Mouse (Mus musculus): ENCODE measurements at regions not wholly inside any gene's neighbourhood (a gene's known extent, or its start where the extent isn't known, plus 50 kb on each side); places are given as distances from the start of the nearest gene placed in this dataset.

GRCm38 (mm10) chr16:21318640-21319365, 104.1 kb upstream of the Vps8 start:
- peak; percentile 72 for DNase-seq
- intact Hi-C loops (cut with DNase I): loop anchor here (10.0 kb wide), 1 partner anchor 104 kb away; no protein-coding TSS in a partner anchor

DNA sequence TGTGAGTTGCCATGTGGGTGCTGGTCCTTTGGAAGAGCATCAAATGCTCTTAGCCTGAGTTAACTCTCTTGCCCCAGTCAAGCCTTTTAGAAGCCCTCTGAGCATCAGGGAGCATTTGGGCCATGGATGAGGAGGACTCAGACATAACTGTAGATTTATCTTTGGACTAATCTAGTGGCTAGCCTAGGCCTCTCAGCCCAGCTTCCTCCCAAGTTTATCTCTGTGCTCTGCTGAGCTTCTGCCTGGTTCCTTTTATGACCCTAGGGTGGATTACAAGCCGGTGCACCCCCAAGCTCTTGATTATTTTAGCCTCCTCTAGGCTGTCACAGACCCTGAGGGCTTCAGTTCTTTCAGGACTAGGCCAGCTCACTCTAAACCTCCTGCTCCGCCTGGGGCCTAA, 102.6 kb upstream of the Vps8 start:
- no peak for DNase-seq
- intact Hi-C loops (cut with DNase I): no loop called here

GRCm38 (mm10) chr16:21321188-21322070, 101.5 kb upstream of the Vps8 start:
- DNase-seq: peak; percentile 71

GRCm38 (mm10) chr16:21322437-21322836, 100.5 kb upstream of the Vps8 start:
- intact Hi-C loops (cut with DNase I): no loop called here
- DNase-seq: peak; percentile 85

More at GRCm38 (mm10) chr16:21321188-21322070, 101.5 kb upstream of the Vps8 start:
- intact Hi-C loops (cut with DNase I): no loop called here

- intact Hi-C loops (cut with DNase I): no loop called here
- no peak for DNase-seq
Observed at GRCm38 (mm10) chr16:21323446-21324034, 99.4 kb upstream of the Vps8 start.

GRCm38 (mm10) chr16:21327969-21328368, 94.9 kb upstream of the Vps8 start:
- intact Hi-C loops (cut with DNase I): no loop called here
- no peak for DNase-seq

DNA sequence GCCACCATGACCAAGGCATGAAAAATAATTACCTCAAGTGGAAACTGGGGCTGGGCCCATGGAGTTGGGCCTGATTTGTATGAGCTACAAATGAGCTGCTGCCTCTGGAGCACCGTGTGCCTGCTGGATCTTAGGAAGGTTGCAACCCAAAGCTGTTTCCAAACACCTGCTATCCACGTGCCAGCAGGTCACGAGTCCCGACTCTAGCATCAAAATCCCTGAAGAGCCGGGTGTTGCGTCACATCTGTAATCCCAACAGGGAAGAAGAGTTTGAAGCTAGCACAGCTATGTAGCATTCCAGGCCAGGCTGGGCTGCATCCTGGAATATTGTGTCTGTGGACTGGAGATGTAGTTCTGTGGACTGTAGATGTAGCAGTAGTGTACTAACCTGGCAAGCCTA, 93.7 kb upstream of the Vps8 start:
- intact Hi-C loops (cut with DNase I): no loop called here
- DNase-seq: no peak

GRCm38 (mm10) chr16:21331229-21331628, 91.7 kb upstream of the Vps8 start:
- intact Hi-C loops (cut with DNase I): loop anchor here (5.0 kb wide), 2 partner anchors 36 to 124 kb away; no protein-coding TSS in a partner anchor
- DNase-seq: no peak

DNA sequence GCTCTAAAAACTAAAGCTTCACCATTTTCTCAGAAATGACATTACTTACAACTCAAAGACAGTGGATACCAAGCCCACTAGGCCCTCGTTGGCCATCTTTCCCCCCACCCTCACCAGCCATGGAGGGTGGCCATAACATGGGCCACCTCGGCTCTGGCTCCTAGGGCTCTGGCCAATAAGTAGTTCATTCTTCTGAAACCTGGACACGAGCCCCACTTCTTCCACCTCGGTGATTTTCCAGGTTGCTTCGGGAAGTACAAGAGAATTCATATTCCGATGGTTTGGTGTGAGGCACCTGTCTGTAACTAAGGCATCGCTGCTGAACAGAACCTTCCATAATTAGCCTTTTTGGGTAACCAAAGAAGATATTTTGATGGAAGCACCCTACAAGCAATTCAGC, 90.5 kb upstream of the Vps8 start:
- intact Hi-C loops (cut with DNase I): loop anchor here (5.0 kb wide), 2 partner anchors 35 to 125 kb away; no protein-coding TSS in a partner anchor
- DNase-seq: no peak

DNA sequence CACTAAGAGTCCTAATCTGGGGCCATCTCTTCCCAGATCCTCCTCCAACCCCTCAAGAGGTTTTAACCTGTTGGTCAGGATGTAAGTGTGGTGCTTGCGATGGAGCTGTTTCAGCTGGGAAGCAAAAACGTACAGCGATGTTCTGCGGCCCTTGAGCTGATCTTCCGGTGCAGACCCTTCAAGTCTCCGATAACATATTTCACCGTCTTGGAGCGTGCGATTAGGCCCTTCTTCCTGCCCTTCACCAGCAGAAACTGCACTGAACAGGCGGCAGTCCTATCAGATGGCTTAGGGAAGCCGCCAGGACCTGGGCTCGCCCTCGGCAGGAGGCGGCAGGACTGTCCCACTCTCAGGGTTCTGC, 90.1 kb upstream of the Vps8 start:
- DNase-seq: no peak
- intact Hi-C loops (cut with DNase I): loop anchor here (5.0 kb wide), 2 partner anchors 34 to 126 kb away; no protein-coding TSS in a partner anchor

GRCm38 (mm10) chr16:21333223-21333951, 89.5 kb upstream of the Vps8 start:
- DNase-seq: peak; percentile 93
- intact Hi-C loops (cut with DNase I): loop anchor here (5.0 kb wide), 2 partner anchors 34 to 126 kb away; no protein-coding TSS in a partner anchor

GRCm38 (mm10) chr16:21339061-21339459, 83.9 kb upstream of the Vps8 start:
- intact Hi-C loops (cut with DNase I): no loop called here
- peak; percentile 37 for DNase-seq

DNA sequence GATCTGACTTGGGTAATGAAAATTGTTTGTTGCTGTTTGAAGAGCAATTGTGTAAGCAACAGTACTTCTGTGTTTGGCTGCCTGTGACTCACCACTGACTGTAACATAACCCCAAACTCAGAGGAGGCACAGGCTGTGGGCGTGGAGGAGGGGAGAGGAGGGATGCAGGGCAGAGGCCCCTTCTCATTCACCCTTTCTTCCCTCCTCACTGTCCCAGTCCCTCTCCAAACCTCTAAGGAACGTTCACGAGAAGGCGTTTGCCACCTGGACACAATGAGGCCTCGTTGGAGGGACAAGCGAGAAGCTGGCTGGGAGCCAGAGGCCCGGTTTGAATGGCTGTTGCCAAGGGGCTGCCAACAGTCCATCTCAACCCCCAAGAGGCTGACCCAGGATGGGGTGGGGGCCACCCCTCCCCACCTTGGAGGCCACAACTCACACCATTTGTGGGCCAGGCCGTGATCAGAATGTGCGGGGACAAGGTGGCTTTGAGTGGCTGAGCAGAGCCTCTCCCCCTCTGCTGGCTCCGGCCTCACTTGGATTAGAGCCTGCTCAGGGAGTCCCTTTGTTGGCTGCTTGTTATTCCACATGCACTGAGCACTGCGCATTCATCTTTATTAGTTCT, 83.3 kb upstream of the Vps8 start:
- intact Hi-C loops (cut with DNase I): no loop called here
- peak; percentile 89 for DNase-seq

- DNase-seq: no peak
- intact Hi-C loops (cut with DNase I): no loop called here
Observed at GRCm38 (mm10) chr16:21340136-21340535, 82.8 kb upstream of the Vps8 start.

DNA sequence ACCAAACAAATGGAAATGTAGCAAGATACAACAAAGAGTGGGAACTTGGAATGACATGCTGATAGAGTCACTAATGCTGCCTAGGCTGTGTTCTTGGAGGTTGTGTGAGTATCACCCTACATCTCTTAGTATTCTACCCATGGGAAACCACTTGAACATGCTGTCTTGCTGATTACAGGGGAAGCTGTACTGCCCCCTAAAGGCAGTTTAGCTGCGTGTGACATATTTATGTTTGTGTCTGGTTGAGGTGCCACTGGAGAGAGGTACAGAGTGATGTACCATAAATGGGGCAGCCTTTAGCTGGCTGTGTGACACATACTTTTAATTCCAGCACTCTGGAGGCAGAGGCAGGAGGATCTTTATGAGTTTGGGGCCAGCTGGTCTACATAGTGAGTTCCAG, 73.0 kb upstream of the Vps8 start:
- intact Hi-C loops (cut with DNase I): no loop called here

DNA sequence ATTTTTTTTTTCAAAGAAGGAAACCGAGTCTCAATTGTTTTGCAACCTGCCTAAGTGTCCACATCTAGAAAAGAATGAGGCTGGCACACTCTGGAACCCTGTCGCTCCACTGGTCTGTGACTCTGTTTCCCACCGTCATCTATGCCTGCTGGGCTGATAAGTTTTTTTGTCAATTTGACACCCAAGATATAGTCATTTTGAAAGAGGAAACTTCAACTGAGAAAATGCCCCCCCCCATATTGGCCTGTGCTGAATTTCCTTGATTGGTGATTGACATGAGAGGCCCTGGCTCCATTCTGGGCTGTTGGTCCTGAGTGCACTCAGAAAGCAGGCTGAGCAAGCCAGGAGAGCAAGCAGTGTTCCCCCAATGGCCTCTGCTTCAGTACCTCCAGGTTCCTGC, 71.6 kb upstream of the Vps8 start:
- no peak for DNase-seq
- intact Hi-C loops (cut with DNase I): no loop called here

More for the DNA sequence above, 73.0 kb upstream of the Vps8 start:
- DNase-seq: no peak

- DNase-seq: no peak
- intact Hi-C loops (cut with DNase I): no loop called here
Observed at GRCm38 (mm10) chr16:21353111-21353510, 69.8 kb upstream of the Vps8 start.

DNA sequence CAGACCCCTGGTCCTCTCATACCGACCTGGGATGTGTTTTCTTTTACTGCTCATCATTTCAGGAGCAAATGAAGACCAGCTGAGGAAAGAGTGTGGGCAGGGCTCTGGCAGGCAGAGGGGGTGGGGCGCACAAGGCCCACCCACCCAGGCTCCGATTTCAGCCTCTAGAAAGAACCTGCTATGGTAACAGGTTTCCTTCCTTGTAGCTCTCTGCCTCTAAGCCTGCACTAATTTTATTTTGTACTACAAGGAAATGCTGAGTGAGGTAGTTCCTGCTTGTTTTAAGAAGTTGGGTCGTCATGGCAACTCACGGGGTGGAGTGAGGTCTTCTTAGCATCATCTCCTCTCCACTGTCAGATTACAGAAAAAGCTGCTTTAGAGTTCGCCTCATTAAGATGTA, 69.4 kb upstream of the Vps8 start:
- intact Hi-C loops (cut with DNase I): no loop called here
- DNase-seq: no peak

GRCm38 (mm10) chr16:21355638-21356037, 67.3 kb upstream of the Vps8 start:
- intact Hi-C loops (cut with DNase I): no loop called here
- DNase-seq: no peak

DNA sequence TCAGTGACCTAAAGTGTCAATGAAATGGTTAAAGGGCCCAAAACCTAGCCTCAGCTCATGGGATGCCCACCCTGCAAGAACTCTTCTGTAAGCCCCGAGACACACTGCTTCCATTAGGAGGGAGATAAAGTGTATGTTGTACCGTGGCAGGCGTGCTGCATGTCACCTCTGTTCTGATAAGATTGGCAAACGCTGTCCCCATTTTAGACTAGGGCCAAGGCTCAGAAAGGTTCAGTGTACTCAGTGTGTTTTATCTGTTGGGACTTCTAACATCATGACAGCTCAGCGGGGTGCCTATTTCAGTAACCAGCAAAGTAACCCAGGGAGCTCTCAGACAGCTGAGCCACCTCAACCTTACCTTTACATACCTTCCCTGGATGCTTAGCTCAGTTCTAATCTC, 65.5 kb upstream of the Vps8 start:
- intact Hi-C loops (cut with DNase I): no loop called here
- no peak for DNase-seq

All from left cerebral cortex, postnatal 4 days (tissue).